Mouse (Mus musculus): Measurements from ENCODE around the gene Sult3a2. TPM values are rescaled to one million over a fixed set of nuclear protein-coding genes. Genes with fewer than 3 reads are reported as not detected.
"Not testable (repeated sequence)": the region's sequence is repeated elsewhere in the genome, so short reads cannot be mapped to it uniquely, and the experiment has no call there.

Sult3a2 gene
- not detected in 2 replicates for polyA plus RNA-seq (2012; rRNA removed)

GRCm38 (mm10) chr10:33786604-33787003 lies at the start of gene Sult3a2:
Gene Sult3a2, minus strand, starts transcription at chr10:33786704.
- Histone ChIP-seq H3K4me3 (ENCODE audit: extremely low read depth, insufficient read depth, insufficient read length) (no peak within 1 kb of the TSS), H3K36me3 (ENCODE audit: control insufficient read depth, insufficient read depth, low read length) (no peaks in the 10 kb centered on the region), H3K4me1 (ENCODE audit: control insufficient read depth, insufficient read depth, insufficient read length) (no peaks in the 10 kb centered on the region), H3K27ac (ENCODE audit: insufficient read depth, low read length) (no peak within 1 kb of the TSS), H3K27me3 (ENCODE audit: control insufficient read depth, insufficient read depth, low read length) (no peaks in the 10 kb centered on the region)
- WGBS, result 88% methylated on average over 3 of the region's 3 CpGs
- TF ChIP-seq CTCF (IDR thresholded peaks at IDR 0.05; ENCODE audit: extremely low read depth, insufficient read depth, insufficient read length, insufficient replicate concordance), result no peak
- no peak for TF ChIP-seq POLR2A (IDR thresholded peaks at IDR 0.05; ENCODE audit: low read depth, low read length)
- DNase-seq (ENCODE audit: low read depth in 1 of 2, low spot score in 2 of 2), result no peak

DNA sequence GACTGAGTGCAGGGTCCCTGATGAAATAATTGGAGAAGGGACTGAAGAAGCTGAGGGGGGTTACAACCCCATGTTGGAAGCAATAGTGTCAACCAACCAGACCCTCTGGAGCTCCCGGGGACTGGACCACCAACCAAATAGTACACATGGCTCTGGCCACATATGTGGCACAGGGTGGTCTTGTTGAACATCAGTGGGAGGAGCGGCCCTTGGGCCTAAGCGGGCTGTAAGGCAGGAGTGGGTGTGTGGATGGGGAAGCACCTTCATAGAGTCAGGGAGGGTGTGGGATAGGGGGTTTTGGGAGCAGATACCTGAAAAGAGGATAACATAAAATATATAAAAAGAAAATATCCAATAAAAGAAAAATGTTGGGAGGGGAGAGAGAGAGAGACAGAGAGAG lies 34.4 kb upstream of the Sult3a2 start:
- TF ChIP-seq POLR2A (IDR thresholded peaks at IDR 0.05; ENCODE audit: low read depth, low read length) (no peak), CTCF (IDR thresholded peaks at IDR 0.05; ENCODE audit: extremely low read depth, insufficient read depth, insufficient read length, insufficient replicate concordance) (no peak)
- H3K36me3 ChIP-seq (ENCODE audit: control insufficient read depth, insufficient read depth, low read length), result no peaks in the 10 kb centered on the region
- no peak for DNase-seq (ENCODE audit: low read depth in 1 of 2, low spot score in 2 of 2)
- no peaks in the 10 kb centered on the region for H3K4me1 ChIP-seq (ENCODE audit: control insufficient read depth, insufficient read depth, insufficient read length)
- no peak overlapping the region for H3K27ac ChIP-seq (ENCODE audit: insufficient read depth, low read length)
- H3K4me3 ChIP-seq (ENCODE audit: extremely low read depth, insufficient read depth, insufficient read length), result no peak overlapping the region
- 90% methylated on average over 3 of the region's 3 CpGs for WGBS
- H3K27me3 ChIP-seq (ENCODE audit: control insufficient read depth, insufficient read depth, low read length), result no peaks in the 10 kb centered on the region

DNA sequence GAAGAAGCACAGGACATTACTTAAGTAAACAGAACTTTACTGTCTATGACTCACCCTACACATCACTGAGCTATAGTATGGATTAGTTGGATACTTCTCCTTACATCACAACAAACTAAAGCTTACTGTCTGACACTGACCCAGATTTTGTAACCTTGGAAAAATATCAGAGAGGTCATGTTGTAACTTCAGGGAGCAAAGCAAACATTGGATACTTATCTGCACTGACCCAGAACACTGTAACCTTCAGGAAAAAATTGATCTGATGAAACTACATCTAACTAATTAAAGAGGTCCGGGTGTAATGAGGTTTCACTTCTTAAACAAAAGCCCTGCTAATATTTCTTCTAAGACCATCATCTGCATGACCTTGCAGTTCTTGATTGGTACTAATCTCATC lies 30.4 kb upstream of the Sult3a2 start:
- Histone ChIP-seq H3K4me1 (ENCODE audit: control insufficient read depth, insufficient read depth, insufficient read length) (no peaks in the 10 kb centered on the region), H3K36me3 (ENCODE audit: control insufficient read depth, insufficient read depth, low read length) (no peaks in the 10 kb centered on the region), H3K27me3 (ENCODE audit: control insufficient read depth, insufficient read depth, low read length) (no peaks in the 10 kb centered on the region), H3K4me3 (ENCODE audit: extremely low read depth, insufficient read depth, insufficient read length) (no peak overlapping the region), H3K27ac (ENCODE audit: insufficient read depth, low read length) (no peak overlapping the region)
- 76% methylated on average over 1 of the region's 1 CpGs for WGBS
- no peak for DNase-seq (ENCODE audit: low read depth in 1 of 2, low spot score in 2 of 2)
- TF ChIP-seq POLR2A (IDR thresholded peaks at IDR 0.05; ENCODE audit: low read depth, low read length), result no peak

GRCm38 (mm10) chr10:33814266-33814665 lies 27.8 kb upstream of the Sult3a2 start:
- no peaks in the 10 kb centered on the region for H3K4me1 ChIP-seq (ENCODE audit: control insufficient read depth, insufficient read depth, insufficient read length)
- TF ChIP-seq CTCF (IDR thresholded peaks at IDR 0.05; ENCODE audit: extremely low read depth, insufficient read depth, insufficient read length, insufficient replicate concordance), result no peak
- TF ChIP-seq POLR2A (IDR thresholded peaks at IDR 0.05; ENCODE audit: low read depth, low read length), result no peak
- H3K27ac ChIP-seq (ENCODE audit: insufficient read depth, low read length), result no peak overlapping the region
- no peaks in the 10 kb centered on the region for H3K27me3 ChIP-seq (ENCODE audit: control insufficient read depth, insufficient read depth, low read length)
- H3K4me3 ChIP-seq (ENCODE audit: extremely low read depth, insufficient read depth, insufficient read length), result no peak overlapping the region
- DNase-seq (ENCODE audit: low read depth in 1 of 2, low spot score in 2 of 2), result no peak
- H3K36me3 ChIP-seq (ENCODE audit: control insufficient read depth, insufficient read depth, low read length), result no peaks in the 10 kb centered on the region

GRCm38 (mm10) chr10:33811807-33812206 lies 25.3 kb upstream of the Sult3a2 start:
- WGBS, result 44% methylated on average over 1 of the region's 1 CpGs
- Histone ChIP-seq H3K36me3 (ENCODE audit: control insufficient read depth, insufficient read depth, low read length) (no peaks in the 10 kb centered on the region), H3K27me3 (ENCODE audit: control insufficient read depth, insufficient read depth, low read length) (no peaks in the 10 kb centered on the region), H3K4me3 (ENCODE audit: extremely low read depth, insufficient read depth, insufficient read length) (no peak overlapping the region), H3K27ac (ENCODE audit: insufficient read depth, low read length) (no peak overlapping the region), H3K4me1 (ENCODE audit: control insufficient read depth, insufficient read depth, insufficient read length) (no peaks in the 10 kb centered on the region)
- no peak for DNase-seq (ENCODE audit: low read depth in 1 of 2, low spot score in 2 of 2)
- TF ChIP-seq POLR2A (IDR thresholded peaks at IDR 0.05; ENCODE audit: low read depth, low read length) (no peak), CTCF (IDR thresholded peaks at IDR 0.05; ENCODE audit: extremely low read depth, insufficient read depth, insufficient read length, insufficient replicate concordance) (no peak)

DNA sequence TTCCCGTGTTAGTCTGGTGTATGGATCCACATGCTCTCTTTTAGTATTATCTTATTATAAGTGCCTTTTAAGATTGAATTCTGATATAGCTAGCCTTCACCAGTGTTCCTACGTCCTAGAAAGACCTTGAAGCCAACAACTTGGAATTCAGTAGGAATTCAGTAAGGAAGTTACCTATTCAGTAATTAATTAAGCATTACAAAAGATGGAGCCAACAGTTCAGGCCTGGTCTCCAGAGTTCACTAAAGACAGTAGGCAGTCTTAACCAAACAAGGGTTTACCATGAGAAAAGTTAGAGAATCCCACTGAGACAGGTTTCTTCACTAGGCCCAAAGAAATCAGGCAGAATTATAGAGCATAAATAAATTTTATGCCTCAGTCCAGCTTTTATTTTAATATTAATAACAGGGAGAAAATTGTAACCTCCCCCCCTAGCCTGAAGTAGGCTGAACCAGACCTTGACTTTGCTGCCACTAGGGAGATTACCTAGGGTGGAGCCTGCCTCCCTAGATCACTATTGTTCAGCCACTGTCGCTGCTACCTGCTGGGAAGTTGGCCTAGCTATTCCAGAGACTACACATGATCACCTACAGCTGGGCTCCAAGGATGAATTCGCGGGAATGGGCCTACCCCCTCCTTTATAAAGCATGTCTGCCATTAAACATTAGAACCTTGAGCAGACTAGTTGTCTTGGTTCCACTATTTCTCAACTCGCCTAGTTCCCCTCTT lies 10.9 kb upstream of the Sult3a2 start:
- not testable (repeated sequence) for H3K4me3 ChIP-seq (ENCODE audit: extremely low read depth, insufficient read depth, insufficient read length); H3K36me3 ChIP-seq (ENCODE audit: control insufficient read depth, insufficient read depth, low read length); H3K4me1 ChIP-seq (ENCODE audit: control insufficient read depth, insufficient read depth, insufficient read length); DNase-seq (ENCODE audit: low read depth in 1 of 2, low spot score in 2 of 2); H3K27me3 ChIP-seq (ENCODE audit: control insufficient read depth, insufficient read depth, low read length); H3K27ac ChIP-seq (ENCODE audit: insufficient read depth, low read length)
- WGBS, result 77% methylated on average over 6 of the region's 6 CpGs

GRCm38 (mm10) chr10:33796269-33796915 lies 9.9 kb upstream of the Sult3a2 start:
- not testable (repeated sequence) for DNase-seq (ENCODE audit: low read depth in 1 of 2, low spot score in 2 of 2)

GRCm38 (mm10) chr10:33792166-33792565 lies 5.7 kb upstream of the Sult3a2 start:
- not testable (repeated sequence) for H3K27me3 ChIP-seq (ENCODE audit: control insufficient read depth, insufficient read depth, low read length); H3K36me3 ChIP-seq (ENCODE audit: control insufficient read depth, insufficient read depth, low read length); H3K27ac ChIP-seq (ENCODE audit: insufficient read depth, low read length); H3K4me1 ChIP-seq (ENCODE audit: control insufficient read depth, insufficient read depth, insufficient read length); DNase-seq (ENCODE audit: low read depth in 1 of 2, low spot score in 2 of 2); H3K4me3 ChIP-seq (ENCODE audit: extremely low read depth, insufficient read depth, insufficient read length)
- WGBS, result 85% methylated on average over 3 of the region's 3 CpGs

More at GRCm38 (mm10) chr10:33796269-33796915, 9.9 kb upstream of the Sult3a2 start:
- not testable (repeated sequence) for H3K27me3 ChIP-seq (ENCODE audit: control insufficient read depth, insufficient read depth, low read length); H3K4me1 ChIP-seq (ENCODE audit: control insufficient read depth, insufficient read depth, insufficient read length); H3K4me3 ChIP-seq (ENCODE audit: extremely low read depth, insufficient read depth, insufficient read length); H3K36me3 ChIP-seq (ENCODE audit: control insufficient read depth, insufficient read depth, low read length); H3K27ac ChIP-seq (ENCODE audit: insufficient read depth, low read length)
- 80% methylated on average over 4 of the region's 4 CpGs for WGBS

All from spleen, adult 2 months (tissue).